Mouse (Mus musculus) heart, postnatal 0 days (tissue): ENCODE measurements around the gene BC107364.

Experiments used
- CTCF ChIP-seq: IDR thresholded peaks from 2 replicates; pipeline ENCODE4 v1.5.1; 2016; ENCODE audit warnings: antibody characterized with exemption, control low read depth, low read depth
- EP300 ChIP-seq: IDR thresholded peaks from 2 replicates; pipeline ENCODE4 v1.6.1; 2016; ENCODE audit warnings: antibody characterized with exemption, low read depth

DNA sequence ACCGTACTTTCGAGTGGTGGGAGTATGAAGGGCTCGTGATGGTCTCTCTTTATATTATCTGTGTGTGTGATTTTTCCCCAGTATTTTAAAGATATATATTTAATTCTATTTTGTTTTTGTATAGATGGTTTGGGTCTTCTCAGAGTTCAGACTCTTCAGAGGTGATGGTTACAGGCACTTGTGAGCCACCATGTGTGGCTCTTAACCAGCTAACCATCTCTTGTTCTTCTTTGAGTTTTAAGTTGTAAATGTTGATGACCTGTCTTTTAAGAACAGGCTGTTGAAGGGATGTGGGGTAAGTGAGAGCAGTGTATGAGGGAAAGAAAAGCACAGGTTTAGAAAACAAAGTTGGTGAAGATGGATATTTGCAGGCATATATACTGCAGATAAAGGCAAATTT lies 42.8 kb upstream of the BC107364 start:
- TF ChIP-seq CTCF = no peak
- TF ChIP-seq EP300 = no peak
